Comparison of ENCODE assay signal across 10 mouse cellular contexts in the genomic region with DNA sequence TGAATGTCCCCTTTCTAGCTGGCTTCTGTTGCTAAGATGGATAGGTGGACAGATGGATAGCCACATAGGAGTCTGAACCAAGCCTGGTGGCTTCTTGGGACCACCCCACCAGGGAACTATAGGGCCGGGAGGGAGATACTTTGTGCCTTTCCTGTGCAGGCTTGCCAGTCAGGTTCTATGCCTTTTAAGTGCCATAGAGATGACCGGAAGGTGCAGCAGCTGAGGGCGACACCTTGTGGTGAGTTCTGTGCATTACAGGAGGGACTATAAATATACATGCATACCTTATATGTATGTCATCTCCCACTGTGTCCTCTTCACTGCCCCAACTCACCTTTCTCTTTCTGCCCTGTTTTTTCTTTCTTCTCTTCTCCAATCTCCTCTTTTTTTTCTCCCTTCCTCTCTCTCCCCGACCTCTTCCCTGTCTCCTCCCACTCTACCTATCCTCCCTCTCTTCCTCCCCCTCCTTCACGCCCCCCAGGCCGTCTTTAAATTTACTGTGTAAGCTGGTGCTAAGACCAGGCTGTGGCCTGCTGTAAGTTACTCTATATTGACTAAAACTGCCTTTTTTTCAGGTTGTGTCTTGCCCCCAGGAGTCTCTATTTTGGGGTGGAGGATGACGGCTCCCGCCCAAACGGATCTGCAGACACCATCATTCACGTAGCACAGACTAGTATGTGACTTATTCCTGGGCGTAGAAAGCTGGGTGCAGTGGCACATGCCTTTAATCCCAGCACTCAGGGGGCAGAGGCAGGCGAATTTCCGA. TPM values are rescaled to one million over a fixed set of nuclear protein-coding genes. Genes with fewer than 3 reads are reported as not detected.
DNase-seq lines count a peak whose midpoint lies in the region; ATAC-seq lines count a peak whose summit lies in the region.
"Had no signal": no experiment of that assay in that cellular context is flagged by ENCODE, and none has a peak within 500 bp of the region (broad histone marks: within the 10 kb centered on the region; RNA-seq: fewer than 3 reads in every experiment).

No protein-coding gene starts in this region.

- no peaks in the 10 kb centered on the region for H3K9me3 ChIP-seq in forebrain, embryonic 14.5 days (replicated peaks; ENCODE audit: control insufficient read depth, low read length)
- H3K9me3 ChIP-seq in hindbrain, embryonic 15.5 days = no peaks in the 10 kb centered on the region
- H3K9me3 ChIP-seq in limb, embryonic 13.5 days = no peaks in the 10 kb centered on the region
- no peaks in the 10 kb centered on the region for H3K9me3 ChIP-seq in midbrain, embryonic 16.5 days (replicated peaks; ENCODE audit: control insufficient read depth, low read length, poor library complexity, severe bottlenecking)
- no peaks in the 10 kb centered on the region for H3K9me3 ChIP-seq in stomach, embryonic 14.5 days (ENCODE audit: control insufficient read depth, low read depth, low read length)
- H3K9me3 ChIP-seq: embryonic facial prominence, embryonic 15.5 days; stomach, embryonic 15.5 days had no signal

- H3K36me3 ChIP-seq in forebrain, embryonic 14.5 days (ENCODE audit: control insufficient read depth, insufficient read depth, low read length) = peaks cover 25% of the 10 kb centered on the region
- H3K36me3 ChIP-seq in hindbrain, embryonic 15.5 days = peaks cover 18% of the 10 kb centered on the region
- peaks cover 22% of the 10 kb centered on the region for H3K36me3 ChIP-seq in limb, embryonic 13.5 days
- peaks cover 12% of the 10 kb centered on the region for H3K36me3 ChIP-seq in midbrain, embryonic 16.5 days (ENCODE audit: control insufficient read depth, insufficient read depth, low read length)
- H3K36me3 ChIP-seq in stomach, embryonic 14.5 days (ENCODE audit: control insufficient read depth, insufficient read depth, low read length) = peaks cover 8% of the 10 kb centered on the region; the same call in 1 of the 2 replicates

- H3K27ac ChIP-seq in forebrain, embryonic 14.5 days (ENCODE audit: low read depth, low read length) = no peak overlapping the region
- no peak overlapping the region for H3K27ac ChIP-seq in hindbrain, embryonic 15.5 days (replicated peaks)
- H3K27ac ChIP-seq in limb, embryonic 13.5 days = no peak overlapping the region
- no peak overlapping the region for H3K27ac ChIP-seq in midbrain, embryonic 16.5 days (ENCODE audit: low read length)
- H3K27ac ChIP-seq in stomach, embryonic 14.5 days (ENCODE audit: low read length) = no peak overlapping the region
- H3K27ac ChIP-seq: embryonic facial prominence, embryonic 15.5 days; stomach, embryonic 15.5 days had no signal

- H3K4me3 ChIP-seq in forebrain, embryonic 14.5 days (ENCODE audit: low read depth, low read length) = no peak overlapping the region
- H3K4me3 ChIP-seq in hindbrain, embryonic 15.5 days = no peak overlapping the region
- no peak overlapping the region for H3K4me3 ChIP-seq in limb, embryonic 13.5 days
- no peak overlapping the region for H3K4me3 ChIP-seq in midbrain, embryonic 16.5 days (ENCODE audit: low read depth, low read length)
- H3K4me3 ChIP-seq in stomach, embryonic 14.5 days (ENCODE audit: low read depth, low read length) = no peak overlapping the region
- H3K4me3 ChIP-seq: embryonic facial prominence, embryonic 15.5 days; stomach, embryonic 15.5 days had no signal

- H3K4me1 ChIP-seq in forebrain, embryonic 14.5 days (ENCODE audit: control insufficient read depth, insufficient read depth, low read length) = no peaks in the 10 kb centered on the region
- H3K4me1 ChIP-seq in hindbrain, embryonic 15.5 days (replicated peaks) = 0 out of 2 replicates have a peak, but pooled peaks cover 2% of the 10 kb centered on the region
- H3K4me1 ChIP-seq in limb, embryonic 13.5 days = peaks cover 5% of the 10 kb centered on the region; the same call in 1 of the 2 replicates
- no peaks in the 10 kb centered on the region for H3K4me1 ChIP-seq in midbrain, embryonic 16.5 days (ENCODE audit: control insufficient read depth, insufficient read depth, low read length)
- H3K4me1 ChIP-seq in stomach, embryonic 14.5 days (ENCODE audit: control insufficient read depth, insufficient read depth, low read length) = no peaks in the 10 kb centered on the region
- H3K4me1 ChIP-seq: stomach, embryonic 15.5 days had no signal

- no peak overlapping the region for H3K9ac ChIP-seq in forebrain, embryonic 14.5 days (ENCODE audit: low read length)
- no peak overlapping the region for H3K9ac ChIP-seq in hindbrain, embryonic 15.5 days
- no peak overlapping the region for H3K9ac ChIP-seq in limb, embryonic 13.5 days
- no peak overlapping the region for H3K9ac ChIP-seq in midbrain, embryonic 16.5 days (ENCODE audit: low read depth, low read length)
- no peak overlapping the region for H3K9ac ChIP-seq in stomach, embryonic 14.5 days (replicated peaks; ENCODE audit: low read depth, low read length)
- H3K9ac ChIP-seq: embryonic facial prominence, embryonic 15.5 days; stomach, embryonic 15.5 days had no signal

- peak; percentile 38 for DNase-seq in ovary, postnatal 10 days (ENCODE audit: low spot score)
- no peak for DNase-seq in ovary, adult 18-20 months (ENCODE audit: low spot score)
- DNase-seq in c-Kit-positive CD71-positive TER-119-positive erythroid progenitor cells, embryonic 14.5 days (ENCODE audit: low spot score) = peak; percentile 75
- peak; percentile 89 for DNase-seq in forebrain, embryonic 14.5 days (ENCODE audit: low spot score)

- ATAC-seq in forebrain, embryonic 14.5 days = peak; percentile 76
- ATAC-seq in hindbrain, embryonic 15.5 days (ENCODE audit: low FRiP score, low read depth) = peak; percentile 31
- peak; percentile 43 for ATAC-seq in limb, embryonic 13.5 days (ENCODE audit: low FRiP score, low read depth)
- ATAC-seq in midbrain, embryonic 16.5 days = peak; percentile 65
- 0 out of 2 replicates have a peak, but pooled peaks have one; percentile 33 for ATAC-seq in stomach, embryonic 14.5 days (ENCODE audit: insufficient number of reproducible peaks, insufficient read depth, low FRiP score, low read depth)

- 58% methylated on average over 13 of the region's 13 CpGs for WGBS in forebrain, embryonic 14.5 days
- 63% methylated on average over 13 of the region's 13 CpGs for WGBS in hindbrain, embryonic 15.5 days
- WGBS in limb, embryonic 13.5 days = 58% methylated on average over 13 of the region's 13 CpGs
- 62% methylated on average over 13 of the region's 13 CpGs for WGBS in midbrain, embryonic 16.5 days
- 56% methylated on average over 13 of the region's 13 CpGs for WGBS in stomach, embryonic 14.5 days

- no peaks in the 10 kb centered on the region for H3K27me3 ChIP-seq in forebrain, embryonic 14.5 days (replicated peaks; ENCODE audit: control insufficient read depth, insufficient read depth, low read length)
- no peaks in the 10 kb centered on the region for H3K27me3 ChIP-seq in hindbrain, embryonic 15.5 days
- no peaks in the 10 kb centered on the region for H3K27me3 ChIP-seq in limb, embryonic 13.5 days
- H3K27me3 ChIP-seq in midbrain, embryonic 16.5 days (ENCODE audit: control insufficient read depth, insufficient read depth, low read depth, low read length) = no peaks in the 10 kb centered on the region
- H3K27me3 ChIP-seq in stomach, embryonic 14.5 days (ENCODE audit: control insufficient read depth, insufficient read depth, low read length) = no peaks in the 10 kb centered on the region
- H3K27me3 ChIP-seq: embryonic facial prominence, embryonic 15.5 days; stomach, embryonic 15.5 days had no signal

- H3K4me2 ChIP-seq in forebrain, embryonic 14.5 days (ENCODE audit: low read length) = no peak overlapping the region
- H3K4me2 ChIP-seq in hindbrain, embryonic 15.5 days = no peak overlapping the region
- H3K4me2 ChIP-seq in limb, embryonic 13.5 days (replicated peaks) = no peak overlapping the region
- no peak overlapping the region for H3K4me2 ChIP-seq in midbrain, embryonic 16.5 days (ENCODE audit: low read length)
- no peak overlapping the region for H3K4me2 ChIP-seq in stomach, embryonic 14.5 days (replicated peaks; ENCODE audit: low read depth, low read length)
- H3K4me2 ChIP-seq: embryonic facial prominence, embryonic 15.5 days; stomach, embryonic 15.5 days had no signal

RNA-seq across cellular contexts. Expression of a gene that starts 29.6 kb away (rescaled TPM):
- polyA plus RNA-seq in forebrain, embryonic 14.5 days (2014; fragmentation: Nextera tagmentation; extraction: Ambion mirVana) = 50.9 and 60.7 TPM in 2 replicates
- polyA plus RNA-seq in hindbrain, embryonic 15.5 days (2015; fragmentation: Nextera tagmentation; extraction: Ambion mirVana) = 69.0 and 73.7 TPM in 2 replicates
- polyA plus RNA-seq in limb, embryonic 13.5 days (2015; fragmentation: Nextera tagmentation; extraction: Ambion mirVana) = 137 and 141 TPM in 2 replicates
- 74.3 and 81.5 TPM in 2 replicates for polyA plus RNA-seq in midbrain, embryonic 16.5 days (2015; fragmentation: Nextera tagmentation; extraction: Ambion mirVana)
- polyA plus RNA-seq in stomach, embryonic 14.5 days (2014; fragmentation: Nextera tagmentation; extraction: Ambion mirVana) = 107 and 112 TPM in 2 replicates
